In the genomic region with DNA sequence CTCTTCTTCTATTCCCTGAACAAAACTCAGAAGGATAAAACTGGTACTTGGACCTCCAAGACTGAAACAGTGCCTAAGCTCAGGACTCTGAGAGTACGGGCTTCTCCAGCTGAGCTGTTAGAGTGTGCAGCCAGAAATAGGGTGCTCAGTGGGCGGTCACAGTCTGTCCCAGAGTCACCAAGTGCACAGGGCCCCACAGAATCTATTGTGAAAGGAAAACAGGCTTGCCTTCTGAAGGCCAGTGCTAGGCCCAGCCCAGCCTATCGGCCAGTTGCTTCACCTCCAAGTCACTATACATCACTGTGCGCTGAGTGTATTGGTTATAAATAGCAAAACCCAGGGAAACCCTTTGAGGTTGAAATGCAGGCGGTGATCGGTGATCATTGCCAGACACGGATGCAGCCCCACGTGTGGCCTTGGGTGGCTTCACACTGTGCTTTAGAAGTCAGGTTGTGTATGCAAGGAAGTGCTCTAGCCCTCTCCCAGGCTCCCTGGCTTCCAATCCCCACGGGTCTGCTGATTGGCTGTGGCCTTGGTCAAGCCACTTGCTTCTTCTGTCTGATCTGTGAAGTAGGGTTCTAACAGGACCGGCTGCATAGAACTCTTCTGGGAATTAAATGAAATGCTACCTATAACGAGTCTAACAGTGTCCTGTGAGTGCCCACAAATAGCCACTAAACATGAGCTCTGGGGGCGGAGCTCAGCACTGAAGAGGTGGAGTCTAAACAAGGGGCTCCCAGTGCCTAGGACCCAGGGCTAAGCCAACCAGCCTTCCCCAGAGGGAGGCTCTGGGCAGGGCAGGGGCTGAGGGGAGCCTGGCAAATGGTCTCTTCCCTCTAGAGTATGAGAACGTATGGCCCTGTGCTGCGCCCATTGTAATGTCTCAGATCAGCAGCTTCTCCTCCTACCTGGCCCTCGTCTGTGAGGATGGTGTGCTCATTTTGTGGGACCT, we compare ENCODE assay signal across 17 mouse cellular contexts. TPM values are rescaled to one million over a fixed set of nuclear protein-coding genes. Genes with fewer than 3 reads are reported as not detected.
A peak's percentile ranks its signal among the peaks of the same experiment; 100 is the strongest.
DNase-seq lines count a peak whose midpoint lies in the region; ATAC-seq lines count a peak whose summit lies in the region.
"Had no signal": no experiment of that assay in that cellular context is flagged by ENCODE, and none has a peak within 500 bp of the region (broad histone marks: within the 10 kb centered on the region; RNA-seq: fewer than 3 reads in every experiment).

No protein-coding gene starts in this region.

- peak overlapping the region; percentile 28 for H3K9ac ChIP-seq in heart, embryonic 11.5 days (ENCODE audit: low read depth, low read length)
- H3K9ac ChIP-seq: embryonic facial prominence, embryonic 13.5 days had no signal

- peak overlapping the region; percentile 77 for H3K27ac ChIP-seq in heart, embryonic 11.5 days (ENCODE audit: low read depth, low read length)
- H3K27ac ChIP-seq: embryonic facial prominence, embryonic 13.5 days had no signal

- DNase-seq in heart, adult 9 months (ENCODE audit: low spot score in 2 of 2) = no peak
- DNase-seq in left cerebral cortex, adult 18-20 months (ENCODE audit: low spot score in 2 of 2) = peak; percentile 33 to 67
- no peak for DNase-seq in left cerebral cortex, postnatal 4 days
- peak; percentile 90 for DNase-seq in ZHBTc4 (ENCODE audit: low read depth, low spot score)
- peak; percentile 42 to 60 for DNase-seq in left cerebral cortex, postnatal 36 days (ENCODE audit: low spot score in 2 of 2)
- DNase-seq in retina, postnatal 1 day = no peak
- DNase-seq: cerebellum, adult 18-20 months; lung, postnatal 4 days; thymus, adult 2 months had no signal

- 33% methylated on average over 15 of the region's 15 CpGs for WGBS in heart, embryonic 11.5 days (ENCODE audit: insufficient replicate concordance)

- intact Hi-C loops in left cerebral cortex, postnatal 4 days (cut with DNase I) = no loop called here
- intact Hi-C loops in left cerebral cortex, postnatal 36 days (cut with DNase I) = no loop called here

- no peak overlapping the region for H3K4me3 ChIP-seq in heart, embryonic 11.5 days (ENCODE audit: low read depth, low read length)
- H3K4me3 ChIP-seq: embryonic facial prominence, embryonic 13.5 days had no signal

- H3K4me1 ChIP-seq in heart, embryonic 11.5 days (ENCODE audit: control insufficient read depth, insufficient read depth, low read length) = peaks cover 12% of the 10 kb centered on the region
- H3K4me1 ChIP-seq: embryonic facial prominence, embryonic 13.5 days had no signal

- ATAC-seq in heart, embryonic 11.5 days (replicated peaks; ENCODE audit: insufficient number of reproducible peaks, low FRiP score, low TSS enrichment) = peak; percentile 60
- ATAC-seq: activated CD4-positive, CD25-positive, alpha-beta regulatory T cell, adult 4 months; forebrain, embryonic 16.5 days had no signal

- H3K9me3 ChIP-seq in heart, embryonic 11.5 days (replicated peaks; ENCODE audit: control insufficient read depth, low read length) = no peaks in the 10 kb centered on the region
- H3K9me3 ChIP-seq: embryonic facial prominence, embryonic 13.5 days had no signal

- peak overlapping the region; percentile 21; the same call in 1 of the 2 replicates for H3K4me2 ChIP-seq in heart, embryonic 11.5 days
- H3K4me2 ChIP-seq: embryonic facial prominence, embryonic 13.5 days; liver, embryonic 11.5 days had no signal

- H3K36me3 ChIP-seq in heart, embryonic 11.5 days (ENCODE audit: control insufficient read depth, insufficient read depth, low read length) = no peaks in the 10 kb centered on the region
- H3K36me3 ChIP-seq: embryonic facial prominence, embryonic 13.5 days had no signal

- H3K27me3 ChIP-seq in heart, embryonic 11.5 days (ENCODE audit: control insufficient read depth, insufficient read depth, low read length) = no peaks in the 10 kb centered on the region

RNA-seq across cellular contexts. Expression of a gene that starts 21.8 kb away (rescaled TPM):
- polyA plus RNA-seq in heart, embryonic 11.5 days (2014; fragmentation: Nextera tagmentation; extraction: Ambion mirVana) = 0.17 TPM in 1 of 2 replicates, not detected in the other
- total RNA-seq in left cerebral cortex, adult 18-20 months (2021) = under 1 TPM in 1 of 2 experiments, not detected in 1; 0.28 TPM
- total RNA-seq in left cerebral cortex, postnatal 4 days (2021) = under 1 TPM; 0.46 to 0.70 TPM
- not detected for total RNA-seq in left cerebral cortex, postnatal 36 days (2021)
- total RNA-seq: heart, adult 8-10 months had no signal
- polyA plus RNA-seq: activated CD4-positive, CD25-positive, alpha-beta regulatory T cell, adult 4 months; embryonic facial prominence, embryonic 13.5 days; forebrain, embryonic 16.5 days; liver, embryonic 11.5 days; spleen, adult 2 months had no signal

RNA-seq across cellular contexts. Expression of a gene that starts 28.9 kb away (rescaled TPM):
- 6.2 and 6.6 TPM in 2 replicates for polyA plus RNA-seq in heart, embryonic 11.5 days (2014; fragmentation: Nextera tagmentation; extraction: Ambion mirVana)
- total RNA-seq in left cerebral cortex, adult 18-20 months (2021) = under 1 TPM in 1 of 2 experiments, not detected in 1; 0.21 TPM
- under 1 TPM in 1 of 2 experiments, not detected in 1; 0.30 TPM for total RNA-seq in left cerebral cortex, postnatal 4 days (2021)
- under 1 TPM in 1 of 2 experiments, not detected in 1; 0.23 TPM for total RNA-seq in left cerebral cortex, postnatal 36 days (2021)
- total RNA-seq: heart, adult 8-10 months had no signal
- polyA plus RNA-seq: liver, embryonic 11.5 days; spleen, adult 2 months had no signal

RNA-seq across cellular contexts. Expression of a gene that starts 28.9 kb away (rescaled TPM):
- polyA plus RNA-seq in heart, embryonic 11.5 days (2014; fragmentation: Nextera tagmentation; extraction: Ambion mirVana) = 7.0 and 7.6 TPM in 2 replicates
- total RNA-seq in left cerebral cortex, adult 18-20 months (2021) = 10 to 100 TPM; 10.9 to 11.9 TPM
- 10 to 100 TPM in 1 of 2 experiments, 1 to 10 TPM in 1; 9.4 to 10.0 TPM for total RNA-seq in left cerebral cortex, postnatal 4 days (2021)
- 1 to 10 TPM; 8.4 to 9.7 TPM for total RNA-seq in left cerebral cortex, postnatal 36 days (2021)

RNA-seq across cellular contexts. Expression of a gene that starts 38.7 kb away (rescaled TPM):
- 0.48 and 0.67 TPM in 2 replicates for polyA plus RNA-seq in heart, embryonic 11.5 days (2014; fragmentation: Nextera tagmentation; extraction: Ambion mirVana)
- total RNA-seq in left cerebral cortex, adult 18-20 months (2021) = 1 to 10 TPM; 1.6 to 2.0 TPM
- total RNA-seq in left cerebral cortex, postnatal 4 days (2021) = 1 to 10 TPM; 1.2 to 1.9 TPM
- 1 to 10 TPM; 1.5 to 1.7 TPM for total RNA-seq in left cerebral cortex, postnatal 36 days (2021)
- polyA plus RNA-seq: activated CD4-positive, CD25-positive, alpha-beta regulatory T cell, adult 4 months had no signal

RNA-seq across cellular contexts. Expression of a gene that starts 39.1 kb away (rescaled TPM):
- not detected in 2 replicates for polyA plus RNA-seq in heart, embryonic 11.5 days (2014; fragmentation: Nextera tagmentation; extraction: Ambion mirVana)
- not detected for total RNA-seq in left cerebral cortex, adult 18-20 months (2021)
- total RNA-seq in left cerebral cortex, postnatal 4 days (2021) = not detected
- not detected for total RNA-seq in left cerebral cortex, postnatal 36 days (2021)
- polyA plus RNA-seq: activated CD4-positive, CD25-positive, alpha-beta regulatory T cell, adult 4 months; embryonic facial prominence, embryonic 13.5 days; forebrain, embryonic 16.5 days; intestine, embryonic 14.5 days; liver, embryonic 11.5 days had no signal

Comparison
In these comparisons a context has a peak if more than half of its experiments do, and no peak if none do; other contexts are left out.
1. DNase-seq: peak in left cerebral cortex, adult 18-20 months (2 of 2), ZHBTc4 (single experiment) and left cerebral cortex, postnatal 36 days (2 of 2); none in heart, adult 9 months (0 of 2), left cerebral cortex, postnatal 4 days (single experiment) and retina, postnatal 1 day (single experiment).